Mouse (Mus musculus) G1E (cell line): ENCODE results near the gene Tuba1a. TPM values are rescaled to one million over a fixed set of nuclear protein-coding genes. Genes with fewer than 3 reads are reported as not detected.
"Not testable (repeated sequence)": the region's sequence is repeated elsewhere in the genome, so short reads cannot be mapped to it uniquely, and the experiment has no call there.

Experiments
- ATAC-seq: 2 replicates; pipeline ENCODE4 v1.8.0; 2016; ENCODE audit warnings: mild to moderate bottlenecking; ENCODE audit not compliant: insufficient number of reproducible peaks, poor library complexity, low FRiP score, severe bottlenecking; ENCODE audit errors: extremely low read depth
- DNase-seq: peaks from one replicate; pipeline ENCODE4 v3.0.0; 2012; ENCODE audit warnings: low spot score
- H3K27me3 ChIP-seq: 2 replicates; pipeline ENCODE4 v1.6.1; 2012; ENCODE audit warnings: mild to moderate bottlenecking, low read length, inconsistent platforms; ENCODE audit not compliant: insufficient read depth
- H3K36me3 ChIP-seq: replicated peaks from 2 replicates; pipeline ENCODE3; 2012; ENCODE audit warnings: mild to moderate bottlenecking, inconsistent platforms
- H3K4me1 ChIP-seq: 2 replicates; pipeline ENCODE4 v1.6.1; 2012; ENCODE audit warnings: low read depth, low read length, inconsistent platforms, mixed read lengths; ENCODE audit not compliant: insufficient read depth
- H3K4me3 ChIP-seq: 2 replicates; pipeline ENCODE4 v1.5.1; 2012; ENCODE audit warnings: low read depth, mild to moderate bottlenecking, inconsistent platforms, low read length, moderate library complexity, mixed read lengths
- H3K9me3 ChIP-seq: replicated peaks from 2 replicates; pipeline ENCODE4 v1.6.1; 2012; ENCODE audit warnings: inconsistent platforms
- CTCF ChIP-seq: IDR thresholded peaks from 2 replicates; pipeline ENCODE4 v1.5.1; 2012; ENCODE audit warnings: low read depth, low read length, inconsistent platforms, mixed read lengths
- GATA1 ChIP-seq: IDR thresholded peaks from 2 replicates; pipeline ENCODE4 v1.6.1; 2012; ENCODE audit warnings: borderline replicate concordance, low read length, inconsistent platforms, mixed read lengths
- GATA2 ChIP-seq: IDR thresholded peaks from 2 replicates; pipeline ENCODE4 v1.6.1; 2012; ENCODE audit warnings: low read depth, low read length, inconsistent platforms, borderline replicate concordance
- POLR2AphosphoS5 ChIP-seq: IDR thresholded peaks from 2 replicates; pipeline ENCODE4 v1.6.1; 2012; ENCODE audit warnings: low read depth, low read length, inconsistent platforms; ENCODE audit not compliant: insufficient replicate concordance
- TAL1 ChIP-seq: conservative IDR thresholded peaks from 2 replicates; pipeline ENCODE4 v1.6.1; 2012; ENCODE audit warnings: low read depth, low read length, inconsistent platforms, mixed read lengths
- polyA plus RNA-seq: library from polyadenylated mRNA; stranded (reverse); fragments of >175 nt; gene quantifications from 2 replicates; pipeline ENCODE4 v1.2.3, GENCODE M21; 2012
- total RNA-seq, 2 experiments: library from RNA; stranded (forward) in 1 of 2; stranded (reverse) in 1 of 2; fragments of 200-1000 nt in 1 of 2; fragments of >200 nt in 1 of 2; fragmentation: Nextera tagmentation in 1 of 2; gene quantifications; 2 replicates each; pipeline ENCODE4 v1.2.3; 2014 to 2017

Tuba1a gene
- total and polyA plus RNA-seq, 3 experiments, result 3.3 to 35.9 (median 22.3) TPM

DNA sequence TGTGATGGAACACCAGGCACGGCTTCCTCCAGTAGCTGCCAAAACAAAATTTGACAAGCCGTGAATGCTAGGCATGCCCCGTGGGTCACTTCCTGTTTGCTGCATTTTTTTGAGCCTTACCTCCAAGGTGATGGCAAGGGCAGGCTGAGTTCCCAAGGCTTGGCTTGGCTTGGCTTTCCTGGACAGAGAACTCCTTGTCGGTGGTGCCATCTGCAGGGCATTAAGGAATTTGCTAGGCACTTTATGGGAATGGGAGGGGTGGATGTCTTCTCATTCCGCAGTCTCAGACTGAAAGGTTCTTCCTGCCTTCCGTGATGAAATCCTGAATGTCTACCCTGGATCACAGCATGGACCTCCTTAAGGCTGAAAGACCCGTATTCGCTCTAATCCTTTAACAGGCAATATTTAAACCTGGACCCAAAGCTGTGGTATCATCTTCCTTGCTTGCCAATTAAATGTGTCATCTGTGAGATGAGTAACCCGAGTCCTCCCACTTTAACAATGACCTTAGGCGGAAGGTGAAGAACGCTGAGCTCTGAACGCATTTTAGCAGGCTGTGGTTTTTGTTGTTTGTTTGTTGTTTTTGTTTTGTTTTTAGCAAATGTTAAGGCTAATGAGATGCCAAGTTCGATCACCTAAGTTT is 24.8 kb downstream of the Tuba1a start:
- TF ChIP-seq GATA1 (no peak), GATA2 (no peak), POLR2AphosphoS5 (no peak; the same call in 1 of the 2 replicates), TAL1 (no peak), CTCF (no peak)
- H3K36me3 ChIP-seq, result peaks cover 28% of the 10 kb centered on the region
- no peak overlapping the region; the same call in 1 of the 2 replicates for H3K4me3 ChIP-seq
- peaks cover 35% of the 10 kb centered on the region for H3K4me1 ChIP-seq
- H3K9me3 ChIP-seq, result peaks cover 2% of the 10 kb centered on the region; the same call in 1 of the 2 replicates
- peak; percentile 31; the same call in 1 of the 2 replicates for ATAC-seq
- peak; percentile 24 for DNase-seq
- H3K27me3 ChIP-seq, result no peaks in the 10 kb centered on the region

DNA sequence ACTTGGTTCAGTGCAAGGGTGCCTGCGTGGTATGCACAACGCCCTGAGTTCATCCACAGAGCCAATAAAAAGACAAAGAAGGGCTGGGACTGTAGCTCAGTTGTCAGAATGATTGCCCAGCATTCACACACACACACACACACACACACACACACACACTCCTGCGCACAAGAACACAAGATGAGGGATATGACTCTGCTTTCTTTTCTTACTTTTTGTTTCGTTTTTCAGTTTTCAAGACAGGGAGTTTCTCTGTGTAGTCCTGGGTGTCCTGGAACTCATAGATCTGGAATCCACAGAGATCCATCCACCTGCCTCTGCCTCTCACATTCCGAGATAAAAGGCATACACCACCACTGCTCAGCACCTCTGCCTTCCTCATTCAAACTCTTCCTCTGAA is 25.9 kb downstream of the Tuba1a start:
- no peak for DNase-seq
- H3K4me3 ChIP-seq, result no peak overlapping the region
- no peak for ATAC-seq

DNA sequence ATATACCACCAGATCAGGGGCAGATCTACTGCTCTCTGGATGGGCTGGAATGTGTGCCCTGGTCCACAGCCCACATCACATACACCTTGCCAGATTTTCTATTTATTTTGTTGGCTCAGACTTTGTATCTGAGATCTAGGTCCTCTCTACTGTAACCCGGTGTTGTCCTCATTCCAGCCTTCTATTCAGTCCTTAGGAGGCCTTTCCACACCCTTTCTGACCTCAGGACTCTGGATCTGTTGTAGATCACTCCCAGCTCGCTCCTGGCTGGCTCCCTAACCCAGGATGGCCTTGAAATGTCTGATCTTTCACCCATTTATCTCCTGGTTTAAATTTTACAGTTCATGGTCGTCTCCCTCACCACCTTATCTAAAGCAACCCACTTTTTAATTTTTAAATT is 28.8 kb downstream of the Tuba1a start:
- TF ChIP-seq POLR2AphosphoS5 (no peak), GATA2 (no peak), TAL1 (no peak), CTCF (no peak), GATA1 (no peak)
- no peaks in the 10 kb centered on the region for H3K27me3 ChIP-seq
- no peak overlapping the region for H3K4me3 ChIP-seq
- DNase-seq (no peak), ATAC-seq (no peak)
- H3K9me3 ChIP-seq, result peaks cover 2% of the 10 kb centered on the region; the same call in 1 of the 2 replicates
- peaks cover 2% of the 10 kb centered on the region for H3K36me3 ChIP-seq
- peaks cover 20% of the 10 kb centered on the region for H3K4me1 ChIP-seq

More for the DNA sequence above, 25.9 kb downstream of the Tuba1a start:
- H3K9me3 ChIP-seq, result peaks cover 2% of the 10 kb centered on the region; the same call in 1 of the 2 replicates
- no peaks in the 10 kb centered on the region for H3K27me3 ChIP-seq
- H3K36me3 ChIP-seq, result peaks cover 22% of the 10 kb centered on the region
- TF ChIP-seq POLR2AphosphoS5 (no peak), GATA1 (no peak), TAL1 (no peak)
- peaks cover 35% of the 10 kb centered on the region for H3K4me1 ChIP-seq

DNA sequence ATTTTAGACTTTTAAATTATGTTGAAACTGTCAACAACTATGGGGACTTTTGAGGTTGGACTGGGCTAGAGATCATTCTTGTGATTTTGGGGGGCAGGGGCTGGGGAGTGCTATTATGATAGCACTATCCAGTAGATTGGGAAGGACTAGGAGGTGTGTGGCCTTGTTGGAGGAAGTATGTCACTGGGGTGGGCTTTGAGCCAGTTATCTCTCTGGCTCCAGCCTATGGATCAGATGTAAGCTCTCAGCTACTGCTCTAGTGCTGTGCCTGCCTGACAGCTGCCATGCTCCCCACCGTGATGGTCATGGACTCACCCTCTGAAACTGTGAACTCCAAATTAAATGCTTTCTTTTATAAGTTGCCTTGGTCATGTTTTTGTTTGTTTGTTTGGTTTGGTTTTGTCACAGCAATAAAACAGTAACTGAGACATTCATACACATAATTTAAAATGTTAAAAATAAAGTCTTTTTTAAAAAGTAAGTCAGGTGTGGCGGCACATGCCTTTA is 30.4 kb downstream of the Tuba1a start:
- Histone ChIP-seq H3K4me1 (peaks cover 18% of the 10 kb centered on the region), H3K9me3 (peaks cover 2% of the 10 kb centered on the region; the same call in 1 of the 2 replicates), H3K36me3 (peaks cover 2% of the 10 kb centered on the region), H3K27me3 (no peaks in the 10 kb centered on the region), H3K4me3 (no peak overlapping the region)
- ATAC-seq (no peak), DNase-seq (no peak)
- TF ChIP-seq CTCF, result no peak
- TF ChIP-seq POLR2AphosphoS5, result no peak

DNA sequence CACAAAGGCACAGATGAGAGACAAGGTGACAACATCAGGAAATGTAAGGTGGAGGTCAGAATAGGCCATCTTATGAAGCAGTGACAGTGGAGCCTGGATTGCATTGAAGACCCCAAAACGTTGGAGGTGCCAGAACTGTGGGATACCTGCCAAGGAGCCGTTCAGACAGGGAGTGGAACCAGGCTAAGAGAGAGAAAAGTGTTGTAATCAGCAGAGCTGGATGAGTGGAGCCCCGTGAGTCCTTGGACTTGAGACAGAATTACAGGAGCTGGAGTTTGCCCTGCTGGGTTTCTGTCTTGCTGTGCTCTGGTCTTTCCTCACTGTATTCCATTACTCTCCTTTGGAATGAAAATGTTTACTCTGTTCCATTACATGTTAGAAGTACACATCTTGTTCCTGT is 30.9 kb downstream of the Tuba1a start:
- DNase-seq, result no peak
- Histone ChIP-seq H3K27me3 (no peaks in the 10 kb centered on the region), H3K4me3 (no peak overlapping the region), H3K9me3 (peaks cover 2% of the 10 kb centered on the region; the same call in 1 of the 2 replicates), H3K4me1 (peaks cover 15% of the 10 kb centered on the region), H3K36me3 (peaks cover 2% of the 10 kb centered on the region)
- ATAC-seq, result no peak
- no peak for TF ChIP-seq GATA1
- TF ChIP-seq TAL1, result no peak
- no peak for TF ChIP-seq POLR2AphosphoS5
- TF ChIP-seq CTCF, result no peak
- TF ChIP-seq GATA2, result no peak

DNA sequence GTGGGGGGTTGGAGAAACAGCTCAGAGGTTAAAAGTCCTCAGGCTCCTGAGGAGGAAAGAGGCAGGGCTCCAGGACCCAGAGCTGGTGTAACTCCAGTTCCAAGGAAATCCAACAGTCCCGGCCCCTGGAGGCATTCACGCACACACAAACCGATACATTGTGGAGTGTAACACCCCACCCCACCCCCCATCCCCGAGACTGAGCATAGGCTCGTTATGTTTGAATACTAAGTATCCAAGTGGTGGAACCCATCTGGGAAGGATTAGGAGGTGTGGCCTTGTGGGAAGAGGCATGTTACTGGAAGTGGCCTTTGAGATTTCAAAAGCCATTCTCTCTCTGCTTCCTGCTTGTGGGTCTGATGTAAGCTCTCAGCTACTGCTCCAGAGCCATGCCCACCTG is 32.0 kb downstream of the Tuba1a start:
- Histone ChIP-seq H3K27me3 (no peaks in the 10 kb centered on the region), H3K9me3 (peaks cover 2% of the 10 kb centered on the region; the same call in 1 of the 2 replicates), H3K4me3 (no peak overlapping the region), H3K36me3 (peaks cover 2% of the 10 kb centered on the region), H3K4me1 (peaks cover 18% of the 10 kb centered on the region)
- no peak for TF ChIP-seq CTCF
- TF ChIP-seq GATA1, result no peak
- TF ChIP-seq POLR2AphosphoS5, result no peak
- no peak for DNase-seq
- ATAC-seq, result no peak

DNA sequence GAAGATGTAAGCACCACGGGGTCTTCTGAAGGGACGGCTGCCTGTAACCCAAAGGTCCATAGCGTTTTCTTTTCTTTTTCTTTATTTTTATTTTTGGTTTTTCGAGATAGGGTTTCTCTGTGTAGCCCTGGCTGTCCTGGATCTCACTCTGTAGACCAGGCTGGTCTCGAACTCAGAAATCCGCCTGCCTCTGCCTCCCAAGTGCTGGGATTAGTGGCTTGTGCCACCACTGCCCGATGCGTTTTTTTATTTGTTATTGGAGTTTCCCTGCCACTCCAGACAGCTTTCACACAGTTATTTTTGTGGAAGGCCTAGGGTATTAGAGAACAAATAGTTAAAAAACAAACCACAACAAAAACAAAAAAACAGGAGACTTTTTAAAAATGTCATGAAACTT is 35.0 kb downstream of the Tuba1a start:
- Histone ChIP-seq H3K36me3 (peaks cover 14% of the 10 kb centered on the region), H3K4me3 (peak overlapping the region; percentile 97), H3K4me1 (peaks cover 29% of the 10 kb centered on the region)
- not testable (repeated sequence) for ATAC-seq, H3K9me3 ChIP-seq, H3K27me3 ChIP-seq, DNase-seq
